Mouse (Mus musculus): Measurements from ENCODE around the gene Rab11fip5. TPM values are rescaled to one million over a fixed set of nuclear protein-coding genes. Genes with fewer than 3 reads are reported as not detected.
A peak's percentile ranks its signal among the peaks of the same experiment; 100 is the strongest.

The Rab11fip5 gene
- total RNA-seq (2017): 1.6 to 3.0 TPM (median 1.6 TPM) in 3 replicates

DNA sequence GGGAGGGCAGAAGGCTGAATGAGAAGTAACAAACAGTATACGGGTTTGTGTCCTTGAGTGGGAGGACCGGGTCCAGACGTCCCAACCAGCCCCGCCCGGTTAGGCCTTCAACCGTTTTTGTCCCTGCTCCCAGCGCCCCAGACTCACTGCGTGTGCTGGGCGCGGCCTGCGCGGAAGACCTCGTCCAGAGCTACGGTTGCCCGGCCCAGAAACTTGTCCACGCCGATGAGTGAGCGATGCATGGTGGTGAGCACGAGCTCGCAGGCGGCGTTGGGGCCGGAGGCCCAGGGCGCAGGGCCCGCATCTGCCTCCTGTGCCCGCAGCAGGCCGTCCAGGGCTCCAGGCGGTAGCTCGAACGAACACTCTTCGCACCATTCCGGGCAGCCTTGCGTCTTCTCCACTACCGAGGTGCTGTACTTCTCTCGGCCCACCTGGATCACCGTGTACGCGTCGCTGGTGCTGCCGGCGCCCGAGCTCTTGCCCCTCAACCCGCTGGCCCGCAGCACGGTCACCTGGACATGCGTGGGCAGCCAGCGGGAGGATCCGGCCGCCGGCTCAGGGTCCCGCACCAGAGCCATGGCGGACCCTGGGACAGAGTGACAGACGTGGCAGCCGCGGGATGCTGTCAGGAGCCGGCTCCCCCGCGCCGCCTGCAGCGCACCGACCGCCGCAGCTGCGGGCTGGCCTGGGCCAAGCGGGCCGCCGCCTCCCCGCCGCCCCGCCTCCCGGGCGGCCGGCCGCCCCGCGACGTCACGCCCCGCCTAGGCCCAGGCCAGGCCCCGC lies at the start of gene Rab11fip5:
Gene Rab11fip5, minus strand, starts transcription at position 684 of the 783 bp plus-strand sequence.
- no peak for ATAC-seq (replicated peaks; ENCODE audit: insufficient number of reproducible peaks, low FRiP score, low TSS enrichment, poor library complexity, severe bottlenecking)

DNA sequence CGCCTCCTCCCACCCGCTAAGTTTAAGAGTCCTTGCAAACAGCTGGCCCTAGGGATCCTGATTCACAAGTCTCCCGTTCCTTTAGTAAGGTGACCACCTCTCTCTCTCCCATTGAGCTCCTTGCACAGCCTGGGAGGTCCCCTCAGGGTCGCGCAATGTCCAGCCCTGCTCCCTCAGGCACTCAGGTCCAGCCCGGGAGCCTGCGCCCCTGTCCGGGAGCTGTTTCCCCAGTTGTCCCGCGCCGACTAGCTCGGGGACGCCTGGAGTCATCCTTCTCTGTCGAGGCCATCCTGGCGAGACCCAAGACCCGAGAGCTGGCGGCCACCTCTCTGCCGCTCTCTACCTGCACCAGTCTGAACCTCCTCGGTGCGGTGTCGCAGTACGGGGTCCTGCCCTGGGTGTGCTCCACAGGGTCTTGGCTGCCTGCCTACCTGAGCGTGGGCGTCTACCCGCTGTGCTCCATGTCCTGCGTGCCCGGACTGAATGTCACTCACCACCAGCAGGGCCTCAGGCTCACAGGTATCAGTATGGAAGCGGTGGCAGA lies 49.5 kb upstream of the Rab11fip5 start, which contains the start of gene Noto:
Gene Noto, plus strand, starts transcription at position 51 of the 544 bp plus-strand sequence.
- no peak for ATAC-seq (replicated peaks; ENCODE audit: insufficient number of reproducible peaks, low FRiP score, low TSS enrichment, poor library complexity, severe bottlenecking)

DNA sequence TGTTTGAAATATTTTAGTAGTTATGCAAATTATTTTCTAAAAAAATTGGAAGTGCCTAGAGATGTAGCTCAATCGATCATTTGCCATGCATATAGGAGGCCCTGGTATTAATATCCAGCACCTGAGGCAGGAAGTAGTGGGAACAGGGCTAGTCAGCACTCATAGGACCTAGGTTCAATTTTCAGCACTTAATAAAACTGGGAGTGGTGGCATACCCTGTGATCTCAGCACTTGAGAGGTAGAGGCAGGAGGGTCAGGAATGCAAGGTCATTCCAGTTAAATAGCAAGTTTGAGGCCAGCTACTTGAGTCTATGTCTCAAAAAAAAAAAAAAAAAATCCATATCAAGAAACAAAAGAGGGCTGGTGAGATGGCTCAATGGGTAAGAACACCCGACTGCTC lies 44.7 kb upstream of the Rab11fip5 start:
- ATAC-seq (replicated peaks; ENCODE audit: insufficient number of reproducible peaks, low FRiP score, low TSS enrichment, poor library complexity, severe bottlenecking): no peak

DNA sequence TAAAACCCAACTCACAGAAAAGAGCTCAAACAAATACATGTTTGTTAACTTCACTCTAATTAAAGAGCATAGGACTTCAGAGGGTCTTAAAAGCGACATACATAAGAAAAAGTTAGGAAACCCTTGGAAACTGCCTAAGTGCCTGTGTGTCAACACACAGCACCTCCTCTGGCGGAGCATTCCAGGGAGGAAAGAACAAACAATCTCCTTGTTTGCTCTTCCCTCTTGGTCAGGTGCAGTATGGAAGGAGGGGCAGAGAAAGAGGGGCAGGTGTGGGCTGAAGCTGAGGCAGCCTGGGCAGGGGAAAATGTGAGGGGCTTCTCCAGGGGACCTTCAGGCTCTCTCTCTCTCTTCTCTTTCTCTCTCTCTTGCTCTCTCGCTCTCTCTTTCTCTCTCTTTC lies 41.4 kb upstream of the Rab11fip5 start:
- no peak for ATAC-seq (replicated peaks; ENCODE audit: insufficient number of reproducible peaks, low FRiP score, low TSS enrichment, poor library complexity, severe bottlenecking)

DNA sequence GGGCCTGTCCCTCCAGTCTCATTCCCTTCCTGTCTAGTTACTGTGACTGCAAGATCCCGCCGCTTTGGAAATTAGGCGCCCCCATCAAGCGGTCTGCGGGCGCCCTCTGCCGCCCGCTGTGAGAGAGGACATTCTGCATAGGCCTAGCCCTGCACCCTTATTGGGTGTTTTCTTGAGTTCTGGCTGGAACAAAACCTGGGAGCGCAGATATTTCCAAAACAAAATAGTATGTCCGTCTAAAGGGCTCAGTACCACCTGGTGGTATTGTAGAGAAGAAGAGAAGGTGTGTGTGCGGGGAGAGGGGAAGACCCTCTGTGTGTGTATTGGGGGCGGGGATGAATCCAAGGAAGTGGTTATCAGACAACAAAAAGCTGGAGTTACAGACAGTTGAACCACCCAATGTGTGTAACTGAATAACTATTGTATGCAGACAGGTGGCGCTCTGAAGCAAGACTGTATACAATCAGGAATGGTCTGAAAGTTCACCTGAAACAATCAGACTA lies 36.4 kb upstream of the Rab11fip5 start:
- no peak for ATAC-seq (replicated peaks; ENCODE audit: insufficient number of reproducible peaks, low FRiP score, low TSS enrichment, poor library complexity, severe bottlenecking)

DNA sequence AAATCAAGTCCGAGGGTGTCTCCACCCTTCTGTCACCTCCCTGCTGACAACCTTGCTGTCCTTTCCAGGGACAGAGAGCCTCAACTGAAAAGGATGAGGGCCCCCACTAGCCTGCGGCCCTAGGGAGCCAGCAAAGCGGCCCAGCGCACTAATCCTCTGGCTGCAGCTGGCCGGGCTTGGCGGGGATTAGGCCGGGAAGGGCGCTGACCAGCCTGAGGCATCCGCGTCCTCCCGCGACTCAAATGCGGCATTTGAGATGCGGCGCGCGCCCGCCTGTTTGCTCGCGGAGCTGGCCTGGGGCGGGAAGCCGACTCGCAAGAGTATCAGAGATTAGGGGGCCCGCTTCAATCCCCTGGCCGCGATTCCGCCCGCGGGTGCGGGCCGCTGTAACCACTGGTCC lies 34.6 kb upstream of the Rab11fip5 start:
- no peak for ATAC-seq (replicated peaks; ENCODE audit: insufficient number of reproducible peaks, low FRiP score, low TSS enrichment, poor library complexity, severe bottlenecking)

DNA sequence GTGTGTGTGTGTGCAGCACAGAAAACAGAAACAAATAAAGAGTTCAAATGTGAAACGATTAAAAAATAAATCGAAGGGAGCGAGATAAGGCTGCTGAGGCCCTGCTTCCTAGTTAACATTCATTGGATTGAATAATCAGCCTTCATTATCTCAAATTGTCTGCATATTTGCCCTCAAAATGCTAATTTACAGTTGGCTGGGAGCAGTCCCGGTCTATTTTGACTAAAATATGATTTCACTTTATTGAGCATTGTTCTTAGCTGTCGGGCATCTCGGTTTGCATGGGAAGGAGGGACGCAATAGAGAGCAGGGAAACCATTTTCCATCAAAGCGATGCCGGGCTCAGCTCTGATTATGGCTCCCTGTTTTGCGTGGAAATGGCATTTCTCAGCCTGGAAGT lies 28.6 kb upstream of the Rab11fip5 start:
- ATAC-seq (replicated peaks; ENCODE audit: insufficient number of reproducible peaks, low FRiP score, low TSS enrichment, poor library complexity, severe bottlenecking): no peak

DNA sequence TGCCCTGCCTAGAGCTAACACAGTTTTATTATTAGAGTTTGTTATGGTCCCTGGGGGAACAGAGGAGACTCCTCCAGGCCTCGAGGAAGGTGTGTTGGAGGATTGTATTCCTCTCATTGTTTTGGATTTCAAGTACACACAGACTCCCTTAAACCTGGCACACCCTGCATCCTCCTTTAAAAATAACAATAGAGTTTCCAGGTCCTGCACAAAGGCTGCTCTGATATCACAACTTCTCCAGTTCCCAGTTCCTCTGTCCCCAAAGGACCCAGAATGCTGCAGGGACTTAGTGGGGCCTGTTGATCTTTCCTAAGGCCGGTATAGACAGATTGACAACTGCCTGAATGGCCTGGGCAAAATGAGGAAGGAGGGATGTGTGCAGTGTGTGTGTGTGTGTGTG lies 28.2 kb upstream of the Rab11fip5 start:
- ATAC-seq (replicated peaks; ENCODE audit: insufficient number of reproducible peaks, low FRiP score, low TSS enrichment, poor library complexity, severe bottlenecking): no peak

DNA sequence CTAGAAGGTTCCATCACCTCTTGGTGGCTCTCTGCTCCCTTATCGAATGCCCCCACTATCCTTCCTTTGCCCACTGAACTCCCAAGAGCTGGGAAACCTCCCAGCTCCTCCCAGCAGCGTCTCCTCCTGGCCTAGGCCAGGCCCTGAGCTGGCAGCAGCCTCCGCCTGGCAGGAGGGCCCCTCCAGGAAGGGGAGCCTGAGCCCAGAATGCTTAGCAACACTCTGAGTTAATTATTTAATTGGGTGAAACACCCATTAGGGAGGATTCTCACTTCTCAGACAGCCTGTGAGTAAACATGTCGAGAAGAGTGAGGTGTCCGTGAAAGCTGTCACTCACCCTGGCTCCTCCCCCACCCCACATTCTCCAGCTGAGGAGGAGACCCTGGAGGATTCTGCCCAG lies 25.3 kb upstream of the Rab11fip5 start:
- ATAC-seq (replicated peaks; ENCODE audit: insufficient number of reproducible peaks, low FRiP score, low TSS enrichment, poor library complexity, severe bottlenecking): no peak

DNA sequence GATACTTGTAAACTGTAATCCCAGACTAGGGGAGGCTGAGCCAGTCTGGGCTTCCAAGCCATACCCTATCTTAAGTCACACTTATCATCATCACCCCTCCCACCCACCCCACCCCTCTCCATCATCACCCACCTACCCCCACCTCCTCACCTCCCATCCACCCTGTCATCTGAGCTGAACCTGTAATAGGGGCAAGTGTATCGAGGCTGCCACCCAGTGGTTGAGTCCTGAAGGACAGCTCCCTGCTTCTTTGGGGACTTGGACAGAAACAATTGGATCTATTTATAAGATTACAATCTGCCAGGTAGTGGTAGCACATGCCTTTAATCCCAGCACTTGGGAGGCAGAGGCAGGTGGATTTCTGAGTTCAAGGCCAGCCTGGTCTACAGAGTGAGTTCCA lies 22.7 kb upstream of the Rab11fip5 start:
- no peak for ATAC-seq (replicated peaks; ENCODE audit: insufficient number of reproducible peaks, low FRiP score, low TSS enrichment, poor library complexity, severe bottlenecking)

DNA sequence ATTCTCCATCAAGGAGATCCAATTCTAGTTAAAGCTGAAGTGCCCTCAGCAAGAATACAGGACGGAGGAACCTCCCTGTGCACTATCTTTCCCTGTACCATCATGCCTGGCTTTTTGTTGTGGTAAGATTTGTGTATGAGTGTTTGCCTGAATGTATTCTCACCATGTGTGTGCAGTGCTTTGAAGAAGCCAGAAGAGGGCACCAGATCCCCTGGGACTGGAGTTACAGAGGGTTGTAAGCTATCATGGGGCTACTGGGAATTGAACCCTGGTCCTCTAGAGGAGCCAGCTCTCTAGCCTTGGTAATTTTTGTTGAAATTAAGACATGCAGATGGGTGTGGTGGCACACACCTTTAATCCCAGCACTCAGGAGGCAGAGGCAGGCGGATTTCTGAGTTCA lies 20.9 kb upstream of the Rab11fip5 start:
- no peak for ATAC-seq (replicated peaks; ENCODE audit: insufficient number of reproducible peaks, low FRiP score, low TSS enrichment, poor library complexity, severe bottlenecking)

DNA sequence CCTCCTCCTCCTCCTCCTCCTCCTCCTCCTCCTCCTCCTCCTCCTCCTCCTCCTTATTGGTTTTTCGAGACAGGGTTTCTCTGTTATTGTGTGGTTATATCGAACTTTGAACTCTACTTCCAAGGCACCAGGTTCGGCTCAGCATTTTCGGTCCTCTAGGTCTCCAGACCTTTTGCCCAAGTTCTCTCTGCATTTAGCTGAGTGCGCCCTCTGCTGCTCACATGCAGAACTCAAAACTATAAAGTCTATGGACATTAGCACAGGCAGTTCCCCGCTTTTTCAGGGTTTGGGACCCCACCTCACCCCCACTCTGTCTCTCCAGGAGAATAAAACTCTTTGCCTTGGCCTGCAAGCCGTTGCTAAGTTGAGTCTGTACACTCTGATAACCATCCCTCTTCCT lies 17.4 kb upstream of the Rab11fip5 start:
- ATAC-seq (replicated peaks; ENCODE audit: insufficient number of reproducible peaks, low FRiP score, low TSS enrichment, poor library complexity, severe bottlenecking): peak; percentile 70

DNA sequence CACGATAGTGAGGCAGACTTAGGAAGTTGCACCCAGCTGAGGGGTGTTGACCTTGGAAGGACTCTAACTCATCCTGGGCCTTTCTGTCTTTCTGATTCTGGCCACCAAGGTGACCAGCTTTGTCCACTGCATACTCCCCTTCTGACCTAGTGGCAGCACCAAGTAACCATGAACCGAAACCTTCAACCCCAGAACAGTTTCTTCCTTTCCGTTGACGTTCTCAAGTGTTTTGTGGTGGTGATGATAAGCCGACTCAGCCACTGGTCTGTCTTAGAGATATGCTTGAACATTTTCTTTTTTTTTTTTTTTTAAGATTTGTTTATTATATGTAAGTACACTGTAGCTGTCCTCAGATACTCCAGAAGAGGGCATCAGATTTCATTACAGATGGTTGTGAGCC lies 14.2 kb upstream of the Rab11fip5 start:
- no peak for ATAC-seq (replicated peaks; ENCODE audit: insufficient number of reproducible peaks, low FRiP score, low TSS enrichment, poor library complexity, severe bottlenecking)

DNA sequence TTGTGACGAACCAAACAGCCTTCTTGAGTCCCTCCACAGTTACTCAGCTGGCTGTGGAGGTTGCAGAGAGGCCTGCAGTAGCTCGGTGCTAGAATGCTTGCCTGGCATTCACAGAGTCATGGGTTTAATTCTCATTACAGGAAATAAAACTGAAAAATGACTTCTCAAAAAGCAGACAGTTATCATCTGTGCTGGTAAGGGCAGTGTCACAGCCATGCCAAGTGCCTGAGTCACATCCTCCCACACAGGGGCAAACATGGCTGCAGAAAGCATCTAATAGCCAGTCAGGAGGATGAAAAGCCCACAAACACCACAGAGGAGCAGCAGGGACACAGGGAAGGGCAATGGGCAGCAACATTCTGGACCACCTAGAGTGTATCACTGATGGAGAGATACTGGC lies 8.4 kb upstream of the Rab11fip5 start:
- no peak for ATAC-seq (replicated peaks; ENCODE audit: insufficient number of reproducible peaks, low FRiP score, low TSS enrichment, poor library complexity, severe bottlenecking)

DNA sequence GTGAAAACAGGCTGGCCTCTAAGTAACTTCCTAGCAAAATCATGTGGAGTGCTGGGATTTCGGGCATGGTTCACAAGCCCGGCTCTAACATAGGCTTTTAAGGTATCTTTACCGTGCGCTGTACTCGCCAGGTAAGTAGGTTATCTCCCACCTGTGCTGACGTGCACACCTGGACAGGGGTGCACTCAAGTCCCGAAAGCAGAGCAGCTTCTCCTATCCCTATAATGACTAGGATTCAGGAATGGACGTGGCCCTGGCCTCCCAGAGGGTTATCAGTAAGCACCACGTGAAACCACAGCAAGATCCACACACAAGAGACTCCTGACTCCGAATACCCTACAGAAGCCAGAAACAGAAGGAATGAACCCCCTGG lies 7.2 kb upstream of the Rab11fip5 start:
- no peak for ATAC-seq (replicated peaks; ENCODE audit: insufficient number of reproducible peaks, low FRiP score, low TSS enrichment, poor library complexity, severe bottlenecking)

DNA sequence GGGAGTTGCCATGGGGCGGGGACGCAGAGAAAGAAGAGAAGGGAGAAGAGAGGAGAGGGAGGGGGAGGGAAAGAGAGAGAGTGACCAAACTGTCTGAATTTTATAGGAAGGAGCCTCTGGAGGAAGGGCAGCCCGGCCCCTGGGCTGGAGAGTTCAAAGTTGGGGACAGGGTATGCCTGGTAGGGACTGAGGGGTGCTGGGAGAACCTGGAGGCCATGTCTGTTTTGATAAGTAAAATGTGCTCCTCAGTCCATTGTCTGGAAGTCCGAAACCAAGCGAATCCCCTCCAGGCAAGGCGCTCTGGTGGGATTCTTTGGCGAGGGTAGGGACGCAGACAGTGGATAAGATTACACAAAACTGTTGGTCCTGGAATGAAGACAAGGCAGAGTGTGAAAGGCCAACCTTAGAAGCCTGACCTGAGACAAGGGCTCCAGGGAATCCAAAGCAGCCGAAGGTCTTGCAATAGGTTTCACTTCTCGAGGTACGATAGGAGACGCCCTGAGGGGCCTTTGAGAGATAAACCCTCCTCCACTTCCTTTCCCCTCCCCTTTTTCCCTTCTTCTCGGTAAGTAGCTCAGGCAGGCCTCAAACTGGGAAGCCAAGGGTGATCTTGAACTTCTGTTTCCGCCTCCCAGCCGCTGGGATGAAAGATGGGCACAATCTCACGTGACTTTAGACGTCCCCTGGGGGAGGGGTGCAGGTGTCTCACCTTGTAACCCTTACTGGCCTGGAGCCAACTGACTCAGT lies 6.6 kb upstream of the Rab11fip5 start:
- 0 out of 2 replicates have a peak, but pooled peaks have one; percentile 5 for ATAC-seq (replicated peaks; ENCODE audit: insufficient number of reproducible peaks, low FRiP score, low TSS enrichment, poor library complexity, severe bottlenecking)

DNA sequence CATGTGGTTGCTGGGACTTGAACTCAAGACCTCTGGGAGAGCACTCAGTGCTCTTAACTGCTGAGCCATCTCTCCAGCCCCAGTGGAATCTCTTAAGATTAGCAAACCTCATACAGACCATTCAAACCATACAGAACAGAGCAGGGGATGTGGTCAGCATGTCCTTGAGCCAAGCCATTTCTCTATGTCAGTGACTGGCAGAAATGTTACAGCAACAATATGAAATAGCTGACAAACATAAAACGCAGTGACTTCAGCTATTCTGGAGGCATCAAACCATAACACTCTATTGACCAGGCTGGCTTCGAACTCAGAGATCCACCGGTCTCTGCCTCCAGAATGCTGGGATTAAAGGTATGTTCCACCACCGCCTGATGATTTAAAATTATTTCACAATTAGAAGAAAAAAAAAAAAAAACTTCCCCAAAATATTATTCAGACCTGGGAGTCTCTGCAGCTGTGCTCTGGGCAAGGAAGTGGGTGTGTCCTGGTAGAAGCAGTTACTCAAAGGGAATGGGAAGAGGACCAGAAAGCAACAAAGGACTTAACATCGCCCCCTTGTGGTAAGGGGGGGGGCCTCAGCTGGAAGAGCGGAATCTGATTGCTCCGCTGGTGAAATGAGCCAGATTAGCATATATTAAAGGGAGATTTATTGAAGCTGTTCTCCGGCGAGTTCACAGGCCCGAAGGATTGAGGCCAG lies 5.9 kb upstream of the Rab11fip5 start:
- ATAC-seq (replicated peaks; ENCODE audit: insufficient number of reproducible peaks, low FRiP score, low TSS enrichment, poor library complexity, severe bottlenecking): peak; percentile 96

DNA sequence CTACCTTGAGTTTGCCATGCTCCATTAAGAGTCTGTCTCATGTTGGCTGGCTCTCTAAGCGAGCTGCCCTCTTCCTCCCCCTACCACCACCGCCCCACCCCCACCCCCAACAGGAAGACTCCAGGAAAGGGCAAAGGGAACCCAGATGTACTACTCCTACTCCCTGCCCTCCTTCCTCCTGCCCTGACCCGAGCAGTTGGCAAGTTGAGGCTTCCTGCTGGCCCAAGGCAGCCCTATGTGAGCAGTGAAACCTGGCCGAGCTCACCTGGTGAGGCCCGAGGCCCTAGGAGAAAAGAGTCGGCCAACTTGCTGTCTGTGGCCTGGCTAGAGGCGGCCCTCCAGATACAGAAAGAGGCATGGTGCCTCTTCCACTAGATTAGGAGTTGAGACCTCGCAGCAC lies 4.2 kb upstream of the Rab11fip5 start:
- no peak for ATAC-seq (replicated peaks; ENCODE audit: insufficient number of reproducible peaks, low FRiP score, low TSS enrichment, poor library complexity, severe bottlenecking)

DNA sequence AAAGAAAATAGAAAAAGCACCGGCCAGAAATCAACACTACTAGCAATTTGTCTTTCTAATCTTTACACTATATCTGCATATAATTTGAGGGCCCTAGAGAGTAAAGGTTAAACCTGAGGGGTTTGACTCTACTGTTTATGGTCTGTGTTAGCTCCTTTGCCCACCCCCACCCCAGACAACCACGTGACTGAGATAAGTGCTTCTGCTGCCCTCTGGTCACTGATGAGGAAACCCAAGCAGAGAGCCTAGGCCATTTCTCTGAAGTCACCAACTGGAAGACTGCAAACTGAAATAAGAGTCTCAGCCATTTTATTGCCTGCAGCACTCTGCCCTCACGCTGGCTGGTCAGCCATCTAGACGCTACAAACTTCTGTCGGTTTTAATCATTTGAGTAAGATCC lies 3.4 kb upstream of the Rab11fip5 start:
- no peak for ATAC-seq (replicated peaks; ENCODE audit: insufficient number of reproducible peaks, low FRiP score, low TSS enrichment, poor library complexity, severe bottlenecking)

Data from monocyte, adult 5-6 weeks (primary cell).